Mouse (Mus musculus) hindbrain, postnatal 0 days (tissue): Measurements from ENCODE around the gene Pkdrej. TPM values are rescaled to one million over a fixed set of nuclear protein-coding genes. Genes with fewer than 3 reads are reported as not detected.
"Not testable (repeated sequence)": the region's sequence is repeated elsewhere in the genome, so short reads cannot be mapped to it uniquely, and the experiment has no call there.

Experiments
- ATAC-seq: fragments of 200-750 bp; cut with Nextera tagmentation; 2 replicates; pipeline ENCODE4 v1.8.0; 2017; ENCODE audit warnings: mild to moderate bottlenecking, moderate TSS enrichment, moderate library complexity
- DNase-seq: peaks from one replicate; pipeline ENCODE4 v3.0.0-alpha.2; 2015; ENCODE audit warnings: low spot score
- H3K27ac ChIP-seq: fragments of 300-500 bp; sonication (generic); 2 replicates; pipeline ENCODE4 v1.5.1; 2014; ENCODE audit warnings: mild to moderate bottlenecking
- H3K27me3 ChIP-seq: fragments of 300-500 bp; sonication (generic); 2 replicates; pipeline ENCODE4 v1.6.1; 2014; ENCODE audit warnings: low read length, mixed read lengths; ENCODE audit not compliant: insufficient read depth
- H3K36me3 ChIP-seq: fragments of 300-500 bp; sonication (generic); 2 replicates; pipeline ENCODE4 v1.6.1; 2014; ENCODE audit warnings: low read length, mixed read lengths; ENCODE audit not compliant: insufficient read depth
- H3K4me1 ChIP-seq: fragments of 300-500 bp; sonication (generic); 2 replicates; pipeline ENCODE4 v1.6.1; 2014; ENCODE audit warnings: antibody characterized with exemption, low read length, mixed read lengths; ENCODE audit not compliant: insufficient read depth
- H3K4me2 ChIP-seq: fragments of 300-500 bp; sonication (generic); 2 replicates; pipeline ENCODE4 v1.6.1; 2014; ENCODE audit warnings: low read depth, mild to moderate bottlenecking, low read length, moderate library complexity, mixed read lengths
- H3K4me3 ChIP-seq: fragments of 300-500 bp; sonication (generic); 2 replicates; pipeline ENCODE4 v1.5.1; 2014; ENCODE audit warnings: low read length
- H3K9ac ChIP-seq: fragments of 300-500 bp; sonication (generic); replicated peaks from 2 replicates; pipeline ENCODE4 v1.6.1; 2014; ENCODE audit warnings: mild to moderate bottlenecking, low read length, moderate library complexity, mixed read lengths
- H3K9me3 ChIP-seq: fragments of 300-500 bp; sonication (generic); 2 replicates; pipeline ENCODE4 v1.6.1; 2016; ENCODE audit warnings: low read length, mixed read lengths
- CTCF ChIP-seq: IDR thresholded peaks from 2 replicates; pipeline ENCODE4 v1.5.1; 2016; ENCODE audit warnings: antibody characterized with exemption, control low read depth, low read depth
- WGBS: fragments of 180-500 bp; shearing (Covaris S2); extraction: QIAGEN DNeasy Blood & Tissue Kit; methylation state at CpG from one replicate; pipeline ENCODE4 v1.1.7; 2014; 5-methylcytosine and 5-hydroxymethylcytosine counted together
- polyA plus RNA-seq: library from polyadenylated mRNA; unstranded; fragments of >200 nt; fragmentation: Nextera tagmentation; extraction: Ambion mirVana; gene quantifications from 2 replicates; pipeline ENCODE4 v1.2.1, GENCODE M21; 2015
- total RNA-seq: library from RNA; depleted of rRNA; stranded (reverse); fragments of >200 nt; gene quantifications from 2 replicates; pipeline ENCODE4 v1.2.3, GENCODE M21; 2014

The Pkdrej gene
- total and polyA plus RNA-seq, 2 experiments from 2014 or later: 0.06 to 0.26 TPM

GRCm38 (mm10) chr15:85784341-85784740, 37.2 kb downstream of the Pkdrej start:
- DNase-seq (no peak), ATAC-seq (no peak)
- H3K4me1 ChIP-seq: no peaks in the 10 kb centered on the region
- H3K9me3 ChIP-seq: no peaks in the 10 kb centered on the region
- H3K36me3 ChIP-seq: no peaks in the 10 kb centered on the region
- no peaks in the 10 kb centered on the region for H3K27me3 ChIP-seq
- H3K4me3 ChIP-seq: no peak overlapping the region
- H3K9ac ChIP-seq: no peak overlapping the region
- no peak overlapping the region for H3K27ac ChIP-seq
- 94% methylated on average over 3 of the region's 3 CpGs for WGBS
- no peak for TF ChIP-seq CTCF
- H3K4me2 ChIP-seq: no peak overlapping the region

DNA sequence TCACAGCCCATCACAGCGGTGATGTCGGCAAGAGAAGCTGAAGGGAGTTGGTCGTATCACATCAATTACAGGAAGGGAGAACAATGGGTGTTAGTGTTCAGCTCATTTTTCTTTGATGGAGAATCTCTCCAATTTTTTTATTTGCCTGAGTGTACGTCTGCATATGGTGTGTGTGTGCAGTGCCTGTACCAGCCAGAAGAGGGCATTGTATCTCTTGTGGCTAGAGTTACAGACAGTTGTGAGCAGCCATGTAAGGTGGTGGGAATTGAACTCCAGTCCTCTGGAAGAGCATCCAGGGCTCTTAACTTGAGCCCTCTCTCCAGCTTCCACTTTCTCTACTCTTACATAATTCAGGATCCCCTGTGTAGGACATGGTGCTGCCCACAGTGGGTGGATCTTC, 38.4 kb downstream of the Pkdrej start:
- no peaks in the 10 kb centered on the region for H3K27me3 ChIP-seq
- H3K4me1 ChIP-seq: no peaks in the 10 kb centered on the region
- no peak overlapping the region for H3K9ac ChIP-seq
- no peak for TF ChIP-seq CTCF
- H3K9me3 ChIP-seq: no peaks in the 10 kb centered on the region
- ATAC-seq (no peak), DNase-seq (no peak)
- H3K4me3 ChIP-seq: no peak overlapping the region
- no peaks in the 10 kb centered on the region for H3K36me3 ChIP-seq
- no peak overlapping the region for H3K27ac ChIP-seq
- no peak overlapping the region for H3K4me2 ChIP-seq
- 90% methylated on average over 4 of the region's 4 CpGs for whole genome bisulfite sequencing

- not testable (repeated sequence) for H3K9me3 ChIP-seq, ATAC-seq, H3K4me1 ChIP-seq, H3K4me2 ChIP-seq, H3K27me3 ChIP-seq, H3K36me3 ChIP-seq, H3K9ac ChIP-seq, DNase-seq, H3K27ac ChIP-seq, H3K4me3 ChIP-seq
- WGBS: 92% methylated on average over 6 of the region's 6 CpGs
These were observed 42.6 kb downstream of the Pkdrej start for GRCm38 (mm10) chr15:85778891-85779290.

- H3K36me3 ChIP-seq: no peaks in the 10 kb centered on the region
- no peak overlapping the region for H3K4me3 ChIP-seq
- no peak for ATAC-seq
- no peak for DNase-seq
- TF ChIP-seq CTCF: no peak
- no peaks in the 10 kb centered on the region for H3K9me3 ChIP-seq
- H3K4me1 ChIP-seq: no peaks in the 10 kb centered on the region
- H3K27me3 ChIP-seq: no peaks in the 10 kb centered on the region
- H3K27ac ChIP-seq: no peak overlapping the region
- WGBS: 68% methylated on average over 5 of the region's 5 CpGs
- no peak overlapping the region for H3K4me2 ChIP-seq
- no peak overlapping the region for H3K9ac ChIP-seq
These were observed 44.8 kb downstream of the Pkdrej start for GRCm38 (mm10) chr15:85776771-85777170.

- H3K4me3 ChIP-seq: no peak overlapping the region
- no peaks in the 10 kb centered on the region for H3K27me3 ChIP-seq
- H3K4me2 ChIP-seq: no peak overlapping the region
- no peak overlapping the region for H3K9ac ChIP-seq
- 64% methylated on average over 2 of the region's 2 CpGs for WGBS
- no peak for TF ChIP-seq CTCF
- DNase-seq (no peak), ATAC-seq (no peak)
- H3K36me3 ChIP-seq: no peaks in the 10 kb centered on the region
- no peaks in the 10 kb centered on the region for H3K4me1 ChIP-seq
- no peaks in the 10 kb centered on the region for H3K9me3 ChIP-seq
- 0 out of 2 replicates have a peak overlapping the region, but pooled peaks have one; percentile 32 for H3K27ac ChIP-seq
These were observed 45.3 kb downstream of the Pkdrej start for GRCm38 (mm10) chr15:85776241-85776640.

DNA sequence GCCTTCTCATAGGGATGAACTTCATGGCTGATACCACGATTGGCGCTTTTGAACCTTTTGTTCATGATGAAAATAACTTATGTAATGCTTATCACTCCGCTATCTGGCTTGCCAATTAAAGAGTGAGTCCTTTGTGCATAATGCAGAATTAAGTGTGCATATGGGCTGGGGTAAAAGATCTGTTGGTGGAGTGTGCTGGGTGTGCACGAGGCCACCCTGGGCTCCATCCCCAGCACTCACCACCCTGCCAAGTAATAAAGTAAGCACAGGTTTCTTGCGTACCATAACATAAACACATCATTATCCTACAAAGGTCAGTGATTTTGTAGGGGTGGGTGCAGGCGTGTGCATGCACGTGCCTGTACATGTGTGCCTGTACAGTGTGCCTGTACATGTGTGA, 46.5 kb downstream of the Pkdrej start:
- Histone ChIP-seq H3K36me3 (no peaks in the 10 kb centered on the region), H3K4me1 (no peaks in the 10 kb centered on the region), H3K27ac (no peak overlapping the region), H3K4me3 (no peak overlapping the region), H3K9me3 (no peaks in the 10 kb centered on the region), H3K9ac (no peak overlapping the region), H3K4me2 (no peak overlapping the region), H3K27me3 (no peaks in the 10 kb centered on the region)
- DNase-seq: no peak
- TF ChIP-seq CTCF: no peak
- no peak for ATAC-seq
- 95% methylated on average over 7 of the region's 7 CpGs for WGBS

GRCm38 (mm10) chr15:85774419-85774818, 47.1 kb downstream of the Pkdrej start:
- Histone ChIP-seq H3K4me2 (no peak overlapping the region), H3K4me1 (no peaks in the 10 kb centered on the region), H3K27ac (no peak overlapping the region), H3K27me3 (no peaks in the 10 kb centered on the region), H3K9me3 (no peaks in the 10 kb centered on the region), H3K9ac (no peak overlapping the region), H3K4me3 (no peak overlapping the region), H3K36me3 (no peaks in the 10 kb centered on the region)
- no peak for TF ChIP-seq CTCF
- ATAC-seq (no peak), DNase-seq (no peak)
- WGBS: 92% methylated on average over 9 of the region's 9 CpGs
